Mouse (Mus musculus) small intestine, adult 2 months (tissue): ENCODE data around the gene Vamp4.
A peak's percentile ranks its signal among the peaks of the same experiment; 100 is the strongest.

Experiments
- CTCF ChIP-seq: fragments of 200-500 bp; IDR thresholded peaks from 2 replicates; pipeline ENCODE4 v1.5.1; 2012; ENCODE audit warnings: low read depth, mild to moderate bottlenecking, control low read depth, inconsistent platforms, low read length, moderate library complexity, mixed read lengths; ENCODE audit not compliant: insufficient replicate concordance, insufficient read length; ENCODE audit errors: extremely low read depth
- POLR2A ChIP-seq: fragments of 200-500 bp; IDR thresholded peaks from 2 replicates; pipeline ENCODE4 v1.6.1; 2012; ENCODE audit warnings: low read depth, mild to moderate bottlenecking, control low read depth, inconsistent platforms, low read length, moderate library complexity

DNA sequence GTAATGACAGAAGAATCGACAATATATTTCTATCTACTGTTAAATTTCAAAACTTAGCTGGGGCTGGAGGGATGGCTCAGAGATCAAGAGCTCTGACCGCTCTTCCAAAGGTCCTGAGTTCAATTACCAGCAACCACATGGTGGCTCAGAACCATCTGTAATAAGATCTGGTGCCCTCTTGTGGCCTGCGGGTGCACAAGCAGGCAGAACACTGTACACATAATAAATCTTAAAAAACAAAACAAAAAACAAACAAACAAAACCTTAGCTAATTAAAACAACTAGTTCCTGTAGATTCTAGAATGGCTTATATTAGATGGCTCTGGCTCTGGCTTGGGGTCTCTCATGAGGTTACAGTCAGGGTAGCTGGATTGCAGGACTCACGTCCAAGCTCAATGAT, 50.2 kb downstream of the Vamp4 start:
- TF ChIP-seq CTCF, result peak; percentile 56; the same call in 1 of the 2 replicates
- TF ChIP-seq POLR2A, result no peak
